In the genomic region with DNA sequence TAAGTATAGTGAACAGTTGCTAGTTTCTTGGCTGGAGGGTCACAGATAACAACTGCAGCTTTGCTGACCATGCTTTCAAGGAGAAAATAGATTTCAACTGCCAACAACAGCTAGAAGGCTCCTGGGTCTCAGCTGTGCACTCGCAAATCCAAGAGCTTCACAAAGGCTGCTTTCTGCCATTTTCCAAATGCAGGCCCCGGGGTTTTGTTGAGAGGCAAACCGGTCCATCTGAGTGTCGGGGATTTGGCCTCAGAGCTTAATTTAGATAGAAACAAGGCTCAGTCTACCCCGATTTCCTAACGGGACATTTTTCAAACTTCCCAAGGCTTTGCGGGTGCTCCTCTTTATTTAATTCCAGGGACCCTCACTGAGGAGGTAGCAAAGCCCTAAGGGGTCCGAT, we compare ENCODE assay signal across 9 mouse cellular contexts. TPM values are rescaled to one million over a fixed set of nuclear protein-coding genes. Genes with fewer than 3 reads are reported as not detected.
A peak's percentile ranks its signal among the peaks of the same experiment; 100 is the strongest.
DNase-seq lines count a peak whose midpoint lies in the region; ATAC-seq lines count a peak whose summit lies in the region.
"Had no signal": no experiment of that assay in that cellular context is flagged by ENCODE, and none has a peak within 500 bp of the region (broad histone marks: within the 10 kb centered on the region; RNA-seq: fewer than 3 reads in every experiment).

No protein-coding gene starts in this region.

- no peaks in the 10 kb centered on the region for H3K9me3 ChIP-seq in kidney, embryonic 16.5 days (ENCODE audit: low read length)
- no peaks in the 10 kb centered on the region for H3K9me3 ChIP-seq in heart, embryonic 14.5 days (ENCODE audit: control insufficient read depth, low read length)
- H3K9me3 ChIP-seq in liver, embryonic 13.5 days (replicated peaks), result no peaks in the 10 kb centered on the region

- H3K27me3 ChIP-seq in kidney, embryonic 16.5 days (ENCODE audit: insufficient read depth, low read length), result no peaks in the 10 kb centered on the region
- no peaks in the 10 kb centered on the region for H3K27me3 ChIP-seq in heart, embryonic 14.5 days (ENCODE audit: control insufficient read depth, insufficient read depth, low read length)
- peaks cover 2% of the 10 kb centered on the region; the same call in 1 of the 2 replicates for H3K27me3 ChIP-seq in liver, embryonic 13.5 days

- no peak for DNase-seq in kidney, postnatal 14 days
- DNase-seq in liver, embryonic 13.5 days, result no peak
- DNase-seq in layer of hippocampus, adult 8-10 months (ENCODE audit: low spot score in 2 of 2), result no peak
- no peak for DNase-seq in left cerebral cortex, adult 11 months (ENCODE audit: low spot score)
- no peak for DNase-seq in thymus, postnatal 25 days

- no peak overlapping the region for H3K4me3 ChIP-seq in kidney, embryonic 16.5 days (ENCODE audit: low read length)
- peak overlapping the region; percentile 47 for H3K4me3 ChIP-seq in brown adipose tissue, adult 24 weeks (ENCODE audit: insufficient read depth, low read depth, low read length)
- H3K4me3 ChIP-seq in heart, embryonic 14.5 days (ENCODE audit: control insufficient read depth in 1 of 2, insufficient read depth in 1 of 2, low read depth in 1 of 2, low read length in 2 of 2), result no peak overlapping the region
- peak overlapping the region; percentile 45 for H3K4me3 ChIP-seq in liver, embryonic 13.5 days (replicated peaks)

- H3K4me2 ChIP-seq in kidney, embryonic 16.5 days (replicated peaks; ENCODE audit: low read depth, low read length), result peak overlapping the region; percentile 31
- peak overlapping the region; percentile 47 for H3K4me2 ChIP-seq in heart, embryonic 14.5 days (ENCODE audit: low read length)
- peak overlapping the region; percentile 74 for H3K4me2 ChIP-seq in liver, embryonic 13.5 days

- H3K9ac ChIP-seq in kidney, embryonic 16.5 days (replicated peaks; ENCODE audit: low read length), result peak overlapping the region; percentile 23; the same call in 1 of the 2 replicates
- H3K9ac ChIP-seq in heart, embryonic 14.5 days (ENCODE audit: low read length), result peak overlapping the region; percentile 66
- peak overlapping the region; percentile 65 for H3K9ac ChIP-seq in liver, embryonic 13.5 days
- H3K9ac ChIP-seq: hindbrain, embryonic 14.5 days had no signal

- ATAC-seq in kidney, embryonic 16.5 days (ENCODE audit: low FRiP score, low TSS enrichment), result no peak
- ATAC-seq in heart, embryonic 14.5 days (ENCODE audit: insufficient number of reproducible peaks, insufficient read depth, low FRiP score, low read depth), result no peak
- ATAC-seq in liver, embryonic 13.5 days (ENCODE audit: low read depth), result no peak

- peak overlapping the region; percentile 64 for H3K27ac ChIP-seq in kidney, embryonic 16.5 days (ENCODE audit: low read length)
- no peak overlapping the region; the same call in 1 of the 2 replicates for H3K27ac ChIP-seq in brown adipose tissue, adult 24 weeks (replicated peaks; ENCODE audit: low read depth, low read length)
- peak overlapping the region; percentile 80 to 84 for H3K27ac ChIP-seq in heart, embryonic 14.5 days (replicated peaks in 1 of 2; ENCODE audit: control insufficient read depth in 1 of 2, insufficient read depth in 1 of 2, low read depth in 2 of 2, low read length in 2 of 2)
- peak overlapping the region; percentile 83 for H3K27ac ChIP-seq in liver, embryonic 13.5 days
- H3K27ac ChIP-seq: hindbrain, embryonic 14.5 days had no signal

- WGBS in kidney, embryonic 16.5 days, result 39% methylated on average over 8 of the region's 8 CpGs
- WGBS in heart, embryonic 14.5 days, result 5% methylated on average over 8 of the region's 8 CpGs
- WGBS in liver, embryonic 13.5 days (ENCODE audit: insufficient replicate concordance), result 9% methylated on average over 8 of the region's 8 CpGs

- H3K36me3 ChIP-seq in kidney, embryonic 16.5 days (ENCODE audit: insufficient read depth, low read length), result no peaks in the 10 kb centered on the region
- no peaks in the 10 kb centered on the region for H3K36me3 ChIP-seq in heart, embryonic 14.5 days (ENCODE audit: control insufficient read depth, insufficient read depth, low read length)
- H3K36me3 ChIP-seq in liver, embryonic 13.5 days, result no peaks in the 10 kb centered on the region

- H3K4me1 ChIP-seq in kidney, embryonic 16.5 days (ENCODE audit: insufficient read depth, low read length), result peaks cover 42% of the 10 kb centered on the region
- peaks cover 7% of the 10 kb centered on the region for H3K4me1 ChIP-seq in brown adipose tissue, adult 24 weeks (ENCODE audit: control insufficient read depth, insufficient read depth, insufficient read length, low read length)
- peaks cover 30 to 70% of the 10 kb centered on the region in 2 experiments for H3K4me1 ChIP-seq in heart, embryonic 14.5 days (ENCODE audit: control insufficient read depth in 2 of 2, insufficient read depth in 2 of 2, low read length in 2 of 2)
- H3K4me1 ChIP-seq in liver, embryonic 13.5 days (replicated peaks), result peaks cover 98% of the 10 kb centered on the region

RNA-seq across cellular contexts. Expression of a gene that starts 27.5 kb away (rescaled TPM):
- polyA plus RNA-seq in kidney, embryonic 16.5 days (2015; fragmentation: Nextera tagmentation; extraction: Ambion mirVana), result 66.9 and 69.5 TPM in 2 replicates
- polyA plus RNA-seq in brown adipose tissue, adult 24 weeks (2012; ENCODE audit: insufficient read depth, insufficient read length, missing spikeins), result 0.79 TPM in 1 of 2 replicates, not detected in the other
- polyA plus RNA-seq in heart, embryonic 14.5 days (2014; fragmentation: Nextera tagmentation; extraction: Ambion mirVana), result 49.6 and 53.8 TPM in 2 replicates
- polyA plus RNA-seq in liver, embryonic 13.5 days (2015; fragmentation: Nextera tagmentation; extraction: Ambion mirVana), result 107 and 133 TPM in 2 replicates
- under 1 TPM; 0.35 to 0.89 (median 0.76) TPM for total RNA-seq in layer of hippocampus, adult 8-10 months (2022)

Comparison
In these comparisons a context has a peak if more than half of its experiments do, and no peak if none do; other contexts are left out.
1. H3K4me3 ChIP-seq: peak in brown adipose tissue, adult 24 weeks (single experiment) and liver, embryonic 13.5 days (single experiment); none in kidney, embryonic 16.5 days (single experiment) and heart, embryonic 14.5 days (0 of 2).
2. RNA of a gene that starts 27.5 kb away (polyA plus RNA-seq): 107 to 133 TPM in liver, embryonic 13.5 days, 66.9 to 69.5 TPM in kidney, embryonic 16.5 days and 49.6 to 53.8 TPM in heart, embryonic 14.5 days; 0.79 TPM in brown adipose tissue, adult 24 weeks; every median in the first group is over 10 times any median in the second.
3. Peak in every context shown above with its lines, with median percentiles within 50 percentile points of each other: H3K4me2 ChIP-seq and H3K9ac ChIP-seq.